Mouse (Mus musculus): ENCODE data around the gene Gpr35. TPM values are rescaled to one million over a fixed set of nuclear protein-coding genes. Genes with fewer than 3 reads are reported as not detected.
A peak's percentile ranks its signal among the peaks of the same experiment; 100 is the strongest.

The Gpr35 gene
- polyA plus RNA-seq, 1 experiment = 1.9 TPM

- Histone ChIP-seq H3K4me3 (ENCODE audit: insufficient read depth, low read depth, low read length) (no peak overlapping the region), H3K27ac (ENCODE audit: insufficient read depth, low read depth, low read length) (no peak overlapping the region), H3K36me3 (ENCODE audit: control insufficient read depth, insufficient read depth, low read length) (no peaks in the 10 kb centered on the region), H3K4me1 (ENCODE audit: control insufficient read depth, insufficient read depth, low read length) (no peaks in the 10 kb centered on the region), H3K27me3 (replicated peaks; ENCODE audit: control insufficient read depth, insufficient read depth, low read length) (no peaks in the 10 kb centered on the region)
- TF ChIP-seq CTCF (conservative IDR thresholded peaks at IDR 0.05; ENCODE audit: insufficient read depth, insufficient read length, low read depth, low read length) = no peak
- TF ChIP-seq POLR2A (IDR thresholded peaks at IDR 0.05; ENCODE audit: low read depth, low read length) = no peak
- WGBS = 80% methylated on average over 7 of the region's 7 CpGs
- DNase-seq = peak; percentile 8
Measured at GRCm38 (mm10) chr1:92971879-92972795, 21.5 kb downstream of the Gpr35 start.

DNA sequence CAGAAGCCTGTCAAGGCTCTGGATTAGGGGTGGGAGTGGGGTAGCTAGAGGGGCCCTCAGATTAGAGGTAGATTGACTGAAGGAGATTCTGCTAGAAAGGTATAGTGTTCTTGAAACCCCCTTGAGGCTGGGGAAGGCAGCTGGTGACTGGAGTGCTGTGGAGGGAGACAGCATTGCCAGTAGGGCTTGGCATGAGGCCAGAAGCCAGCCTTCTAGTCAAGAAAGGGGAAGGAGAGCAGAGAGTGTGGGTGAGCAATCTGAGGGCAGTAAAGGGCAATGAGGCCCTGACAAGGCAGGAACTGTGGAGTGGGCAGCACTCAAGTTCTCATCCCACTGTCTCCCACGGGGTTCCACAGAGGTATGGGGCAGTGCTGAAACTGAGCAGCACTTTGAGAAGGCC, 22.2 kb downstream of the Gpr35 start:
- Histone ChIP-seq H3K36me3 (ENCODE audit: control insufficient read depth, insufficient read depth, low read length) (no peaks in the 10 kb centered on the region), H3K4me1 (ENCODE audit: control insufficient read depth, insufficient read depth, low read length) (no peaks in the 10 kb centered on the region), H3K4me3 (ENCODE audit: insufficient read depth, low read depth, low read length) (no peak overlapping the region), H3K27me3 (replicated peaks; ENCODE audit: control insufficient read depth, insufficient read depth, low read length) (no peaks in the 10 kb centered on the region), H3K27ac (ENCODE audit: insufficient read depth, low read depth, low read length) (no peak overlapping the region)
- WGBS = 29% methylated on average over 1 of the region's 1 CpGs
- DNase-seq = peak; percentile 39
- TF ChIP-seq CTCF (conservative IDR thresholded peaks at IDR 0.05; ENCODE audit: insufficient read depth, insufficient read length, low read depth, low read length) (no peak), POLR2A (IDR thresholded peaks at IDR 0.05; ENCODE audit: low read depth, low read length) (no peak)

- TF ChIP-seq POLR2A (IDR thresholded peaks at IDR 0.05; ENCODE audit: low read depth, low read length) (no peak), CTCF (conservative IDR thresholded peaks at IDR 0.05; ENCODE audit: insufficient read depth, insufficient read length, low read depth, low read length) (no peak)
- Histone ChIP-seq H3K27me3 (replicated peaks; ENCODE audit: control insufficient read depth, insufficient read depth, low read length) (no peaks in the 10 kb centered on the region), H3K4me3 (ENCODE audit: insufficient read depth, low read depth, low read length) (no peak overlapping the region), H3K4me1 (ENCODE audit: control insufficient read depth, insufficient read depth, low read length) (no peaks in the 10 kb centered on the region), H3K27ac (ENCODE audit: insufficient read depth, low read depth, low read length) (no peak overlapping the region), H3K36me3 (ENCODE audit: control insufficient read depth, insufficient read depth, low read length) (no peaks in the 10 kb centered on the region)
- peak; percentile 38 for DNase-seq
- 56% methylated on average over 6 of the region's 6 CpGs for WGBS
Measured at GRCm38 (mm10) chr1:92976141-92976566, 25.5 kb downstream of the Gpr35 start.

DNA sequence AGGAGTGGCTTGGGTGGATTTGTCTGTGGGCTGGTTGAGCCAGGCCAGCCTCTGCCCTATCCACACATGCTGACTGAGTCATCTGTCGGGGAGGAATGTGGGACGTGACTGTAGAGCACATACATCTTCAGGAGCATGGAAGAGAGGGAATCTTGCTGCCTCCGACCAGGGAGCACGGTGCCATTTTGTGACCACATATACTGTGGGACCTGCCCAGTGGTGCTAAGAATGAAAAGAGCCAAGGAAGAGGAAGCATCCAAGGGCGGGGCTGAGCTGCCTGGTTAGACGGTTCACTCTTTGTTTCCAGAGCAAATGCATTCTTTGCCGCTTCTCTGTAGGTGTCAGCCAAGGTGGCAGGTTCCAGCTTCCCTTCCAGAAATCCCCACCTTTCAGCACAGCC, 28.0 kb downstream of the Gpr35 start:
- 57% methylated on average over 7 of the region's 7 CpGs for WGBS

DNA sequence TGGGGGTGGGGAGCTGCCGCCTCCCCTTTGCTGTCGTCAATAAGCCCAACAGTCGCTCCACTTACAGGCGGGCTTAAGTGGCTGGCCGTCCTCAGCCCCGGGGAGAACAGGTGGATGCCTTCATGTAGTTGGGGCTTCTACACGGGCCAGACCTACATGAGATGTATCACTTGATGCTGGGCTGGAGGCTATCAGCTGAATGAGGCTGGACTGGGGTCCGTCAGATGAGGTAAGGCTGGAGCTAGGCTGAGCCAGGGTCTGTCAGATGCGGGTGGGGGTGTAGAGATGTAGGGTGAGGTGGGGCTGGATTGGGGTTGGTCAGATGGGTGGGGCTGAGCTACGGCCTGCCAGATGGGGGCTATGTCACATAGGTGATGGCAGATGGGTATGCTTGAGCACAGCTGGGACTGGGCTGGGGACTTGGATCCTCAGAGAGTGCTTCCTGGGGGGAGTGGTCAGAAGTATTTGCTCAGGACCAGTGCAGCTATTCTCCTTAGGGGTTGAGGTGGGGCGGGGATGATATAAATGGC, 28.5 kb downstream of the Gpr35 start:
- no peaks in the 10 kb centered on the region for H3K27me3 ChIP-seq (replicated peaks; ENCODE audit: control insufficient read depth, insufficient read depth, low read length)
- no peaks in the 10 kb centered on the region for H3K4me1 ChIP-seq (ENCODE audit: control insufficient read depth, insufficient read depth, low read length)
- no peaks in the 10 kb centered on the region for H3K36me3 ChIP-seq (ENCODE audit: control insufficient read depth, insufficient read depth, low read length)
- no peak overlapping the region for H3K27ac ChIP-seq (ENCODE audit: insufficient read depth, low read depth, low read length)
- DNase-seq = no peak
- no peak for TF ChIP-seq CTCF (conservative IDR thresholded peaks at IDR 0.05; ENCODE audit: insufficient read depth, insufficient read length, low read depth, low read length)
- TF ChIP-seq POLR2A (IDR thresholded peaks at IDR 0.05; ENCODE audit: low read depth, low read length) = no peak
- no peak overlapping the region for H3K4me3 ChIP-seq (ENCODE audit: insufficient read depth, low read depth, low read length)
- 46% methylated on average over 11 of the region's 11 CpGs for WGBS

More for the DNA sequence above, 28.0 kb downstream of the Gpr35 start:
- Histone ChIP-seq H3K27ac (ENCODE audit: insufficient read depth, low read depth, low read length) (no peak overlapping the region), H3K4me3 (ENCODE audit: insufficient read depth, low read depth, low read length) (no peak overlapping the region), H3K36me3 (ENCODE audit: control insufficient read depth, insufficient read depth, low read length) (no peaks in the 10 kb centered on the region), H3K27me3 (replicated peaks; ENCODE audit: control insufficient read depth, insufficient read depth, low read length) (no peaks in the 10 kb centered on the region), H3K4me1 (ENCODE audit: control insufficient read depth, insufficient read depth, low read length) (no peaks in the 10 kb centered on the region)
- no peak for TF ChIP-seq POLR2A (IDR thresholded peaks at IDR 0.05; ENCODE audit: low read depth, low read length)
- no peak for TF ChIP-seq CTCF (conservative IDR thresholded peaks at IDR 0.05; ENCODE audit: insufficient read depth, insufficient read length, low read depth, low read length)
- no peak for DNase-seq

DNA sequence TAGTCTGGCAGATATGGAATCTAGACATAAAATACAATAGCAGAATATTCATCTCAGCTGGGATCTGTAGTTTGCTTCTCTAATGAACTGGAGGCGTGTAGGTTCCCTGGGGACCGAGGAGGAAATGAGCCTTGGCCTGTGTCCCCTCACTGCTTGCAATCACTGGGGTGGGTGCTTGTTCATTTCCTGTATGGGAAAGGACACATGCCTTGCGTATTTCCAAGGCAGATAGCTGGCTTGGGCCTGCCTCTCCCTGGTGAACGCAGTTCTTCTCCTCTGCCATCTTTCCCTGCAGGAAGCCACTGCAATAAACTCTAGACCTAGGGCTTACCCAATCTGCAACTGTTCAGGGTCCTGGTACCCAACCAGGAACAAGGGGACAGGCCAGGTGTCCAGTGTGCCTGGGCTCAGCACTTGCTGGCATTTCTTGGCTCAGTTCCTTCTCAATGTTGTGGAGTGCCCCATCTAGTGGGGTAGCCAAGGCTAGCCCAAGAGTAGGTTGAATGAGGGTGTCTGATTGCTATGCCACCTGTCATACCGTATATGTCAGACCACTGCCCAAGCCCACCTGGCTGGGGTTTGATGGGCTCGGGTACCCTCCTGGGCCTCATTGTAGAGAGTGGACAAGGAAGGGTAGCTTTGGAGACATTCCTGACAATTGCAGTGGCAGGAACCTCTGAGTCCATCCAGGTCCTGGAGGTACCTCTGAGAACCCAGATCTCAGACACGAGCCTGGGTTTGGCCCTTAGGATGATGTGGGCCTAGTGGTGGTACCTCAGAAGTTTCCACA, 30.6 kb downstream of the Gpr35 start:
- H3K4me1 ChIP-seq (ENCODE audit: control insufficient read depth, insufficient read depth, low read length) = no peaks in the 10 kb centered on the region
- H3K27ac ChIP-seq (ENCODE audit: insufficient read depth, low read depth, low read length) = peak overlapping the region; percentile 27
- 71% methylated on average over 7 of the region's 7 CpGs for WGBS
- no peaks in the 10 kb centered on the region for H3K36me3 ChIP-seq (ENCODE audit: control insufficient read depth, insufficient read depth, low read length)
- peak; percentile 85 for DNase-seq
- no peak overlapping the region for H3K4me3 ChIP-seq (ENCODE audit: insufficient read depth, low read depth, low read length)
- TF ChIP-seq CTCF (conservative IDR thresholded peaks at IDR 0.05; ENCODE audit: insufficient read depth, insufficient read length, low read depth, low read length) (no peak), POLR2A (IDR thresholded peaks at IDR 0.05; ENCODE audit: low read depth, low read length) (no peak)
- no peaks in the 10 kb centered on the region for H3K27me3 ChIP-seq (replicated peaks; ENCODE audit: control insufficient read depth, insufficient read depth, low read length)
